Mouse (Mus musculus) forebrain, embryonic 14.5 days (tissue): ENCODE data around the gene Lta. TPM values are rescaled to one million over a fixed set of nuclear protein-coding genes. Genes with fewer than 3 reads are reported as not detected.

Experiments
- ATAC-seq: fragments of 200-750 bp; cut with Nextera tagmentation; 2 replicates; pipeline ENCODE4 v1.8.0; 2017; ENCODE audit warnings: mild to moderate bottlenecking, moderate library complexity
- DNase-seq: peaks from one replicate; pipeline ENCODE4 v3.0.0-alpha.2; 2015; ENCODE audit warnings: low spot score
- H3K27ac ChIP-seq: fragments of 300-500 bp; sonication (generic); 2 replicates; pipeline ENCODE4 v1.5.1; 2014; ENCODE audit warnings: low read depth, mild to moderate bottlenecking, control low read depth, low read length, moderate library complexity
- H3K27me3 ChIP-seq: fragments of 300-500 bp; sonication (generic); replicated peaks from 2 replicates; pipeline ENCODE4 v1.6.1; 2014; ENCODE audit warnings: low read length, control low read depth, mixed read lengths; ENCODE audit not compliant: control insufficient read depth, insufficient read depth
- H3K36me3 ChIP-seq: fragments of 300-500 bp; sonication (generic); 2 replicates; pipeline ENCODE4 v1.6.1; 2014; ENCODE audit warnings: low read length, control low read depth; ENCODE audit not compliant: control insufficient read depth, insufficient read depth
- H3K4me1 ChIP-seq: fragments of 300-500 bp; sonication (generic); 2 replicates; pipeline ENCODE4 v1.6.1; 2014; ENCODE audit warnings: antibody characterized with exemption, low read length, control low read depth; ENCODE audit not compliant: control insufficient read depth, insufficient read depth
- H3K4me2 ChIP-seq: fragments of 300-500 bp; sonication (generic); 2 replicates; pipeline ENCODE4 v1.6.1; 2014; ENCODE audit warnings: mild to moderate bottlenecking, control low read depth, low read length
- H3K4me3 ChIP-seq: fragments of 300-500 bp; sonication (generic); 2 replicates; pipeline ENCODE4 v1.5.1; 2014; ENCODE audit warnings: low read depth, low read length, control low read depth
- H3K9ac ChIP-seq: fragments of 300-500 bp; sonication (generic); 2 replicates; pipeline ENCODE4 v1.6.1; 2014; ENCODE audit warnings: mild to moderate bottlenecking, low read length, control low read depth, moderate library complexity
- H3K9me3 ChIP-seq: fragments of 300-500 bp; sonication (generic); replicated peaks from 2 replicates; pipeline ENCODE4 v1.6.1; 2016; ENCODE audit warnings: low read length, control low read depth, mixed read lengths; ENCODE audit not compliant: control insufficient read depth
- WGBS: fragments of 180-500 bp; shearing (Covaris S2); extraction: QIAGEN DNeasy Blood & Tissue Kit; methylation state at CpG from one replicate; pipeline ENCODE4 v1.1.7; 2014; 5-methylcytosine and 5-hydroxymethylcytosine counted together
- polyA plus RNA-seq: library from polyadenylated mRNA; unstranded; fragments of >200 nt; fragmentation: Nextera tagmentation; extraction: Ambion mirVana; gene quantifications from 2 replicates; pipeline ENCODE4 v1.2.1, GENCODE M21; 2014

Lta gene
- polyA plus RNA-seq, 1 experiment from 2014 or later: 0.13 TPM

GRCm38 (mm10) chr17:35185639-35186611 lies 19.2 kb downstream of the Lta start:
- Histone ChIP-seq H3K9me3 (no peaks in the 10 kb centered on the region), H3K9ac (peak overlapping the region; percentile 51), H3K4me2 (peak overlapping the region; percentile 47), H3K27me3 (no peaks in the 10 kb centered on the region), H3K4me3 (peak overlapping the region; percentile 31), H3K36me3 (no peaks in the 10 kb centered on the region), H3K27ac (peak overlapping the region; percentile 17; the same call in 1 of the 2 replicates), H3K4me1 (peaks cover 3% of the 10 kb centered on the region; the same call in 1 of the 2 replicates)
- WGBS: 2% methylated on average over 18 of the region's 18 CpGs
- ATAC-seq: peak; percentile 61
- DNase-seq: peak; percentile 71

- Histone ChIP-seq H3K27ac (no peak overlapping the region), H3K36me3 (no peaks in the 10 kb centered on the region), H3K9ac (no peak overlapping the region), H3K4me2 (no peak overlapping the region), H3K27me3 (no peaks in the 10 kb centered on the region), H3K9me3 (no peaks in the 10 kb centered on the region), H3K4me1 (no peaks in the 10 kb centered on the region), H3K4me3 (no peak overlapping the region)
- DNase-seq (no peak), ATAC-seq (no peak)
- WGBS: 86% methylated on average over 5 of the region's 5 CpGs
Measured at GRCm38 (mm10) chr17:35180093-35180492, 25.1 kb downstream of the Lta start.

DNA sequence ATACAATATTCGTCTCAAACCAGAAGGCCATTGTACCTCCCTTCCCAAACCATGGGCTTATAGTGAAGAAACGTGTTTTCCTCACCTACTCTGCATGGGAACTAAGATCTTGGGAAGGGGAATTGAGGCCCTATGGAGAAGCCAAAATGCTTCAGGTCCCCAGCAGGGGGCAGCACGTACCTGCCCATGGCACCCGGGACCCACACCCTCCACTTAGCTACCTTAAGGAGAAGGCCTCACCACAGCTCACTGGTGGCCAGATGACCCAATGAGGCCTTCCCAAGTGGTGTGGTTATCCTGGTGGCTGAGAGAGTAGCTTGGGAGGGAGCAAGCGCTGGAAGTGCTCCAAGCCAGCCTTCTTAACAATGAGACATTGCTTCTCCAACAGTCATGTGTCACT lies 26.6 kb downstream of the Lta start:
- 0 out of 2 replicates have a peak, but pooled peaks have one; percentile 32 for ATAC-seq
- no peaks in the 10 kb centered on the region for H3K9me3 ChIP-seq
- no peak overlapping the region for H3K4me2 ChIP-seq
- H3K4me1 ChIP-seq: no peaks in the 10 kb centered on the region
- WGBS: 9% methylated on average over 5 of the region's 5 CpGs
- H3K4me3 ChIP-seq: no peak overlapping the region
- DNase-seq: peak; percentile 59
- H3K27me3 ChIP-seq: no peaks in the 10 kb centered on the region
- no peak overlapping the region for H3K9ac ChIP-seq
- H3K27ac ChIP-seq: no peak overlapping the region
- H3K36me3 ChIP-seq: no peaks in the 10 kb centered on the region

- H3K9me3 ChIP-seq: no peaks in the 10 kb centered on the region
- no peak within 1 kb of the TSS for H3K4me3 ChIP-seq
- no peaks in the 10 kb centered on the region for H3K36me3 ChIP-seq
- whole genome bisulfite sequencing: 47% methylated on average over 2 of the region's 2 CpGs
- H3K4me1 ChIP-seq: no peaks in the 10 kb centered on the region
- DNase-seq: no peak
- no peak within 1 kb of the TSS for H3K27ac ChIP-seq
- H3K9ac ChIP-seq: no peak within 1 kb of the TSS
- H3K27me3 ChIP-seq: no peaks in the 10 kb centered on the region
- ATAC-seq: no peak
- no peak within 1 kb of the TSS for H3K4me2 ChIP-seq
Measured at GRCm38 (mm10) chr17:35175968-35176367, 29.2 kb downstream of the Lta start, which contains the start of gene Aif1. TSS of gene Aif1 (minus strand) at chr17:35176068.

DNA sequence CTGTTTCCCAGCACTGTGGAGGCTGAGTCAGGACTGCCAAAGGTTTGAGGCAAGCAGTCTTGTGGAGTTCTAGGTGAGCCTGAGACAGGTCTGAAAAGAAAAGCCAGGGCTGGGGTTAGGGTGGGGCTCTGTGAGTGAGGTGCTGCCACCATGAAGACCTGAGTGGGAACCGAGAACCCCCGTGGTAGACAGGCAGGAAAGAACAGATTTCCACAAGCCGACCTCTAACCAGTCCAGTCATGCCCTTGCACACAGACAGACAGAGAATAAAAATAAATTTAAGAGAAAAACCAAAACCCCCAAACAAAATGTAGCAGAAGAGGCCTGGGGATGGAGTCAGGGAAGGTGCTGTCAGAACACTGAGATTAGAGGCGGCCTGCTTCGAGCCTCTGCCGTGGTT lies 29.8 kb downstream of the Lta start:
- H3K4me1 ChIP-seq: no peaks in the 10 kb centered on the region
- no peak for ATAC-seq
- H3K27ac ChIP-seq: no peak overlapping the region
- no peak for DNase-seq
- H3K9ac ChIP-seq: no peak overlapping the region
- no peaks in the 10 kb centered on the region for H3K9me3 ChIP-seq
- no peaks in the 10 kb centered on the region for H3K36me3 ChIP-seq
- no peaks in the 10 kb centered on the region for H3K27me3 ChIP-seq
- 71% methylated on average over 6 of the region's 6 CpGs for WGBS
- H3K4me2 ChIP-seq: no peak overlapping the region
- H3K4me3 ChIP-seq: no peak overlapping the region

GRCm38 (mm10) chr17:35174201-35174977 lies 30.8 kb downstream of the Lta start:
- WGBS: 78% methylated on average over 8 of the region's 8 CpGs

DNA sequence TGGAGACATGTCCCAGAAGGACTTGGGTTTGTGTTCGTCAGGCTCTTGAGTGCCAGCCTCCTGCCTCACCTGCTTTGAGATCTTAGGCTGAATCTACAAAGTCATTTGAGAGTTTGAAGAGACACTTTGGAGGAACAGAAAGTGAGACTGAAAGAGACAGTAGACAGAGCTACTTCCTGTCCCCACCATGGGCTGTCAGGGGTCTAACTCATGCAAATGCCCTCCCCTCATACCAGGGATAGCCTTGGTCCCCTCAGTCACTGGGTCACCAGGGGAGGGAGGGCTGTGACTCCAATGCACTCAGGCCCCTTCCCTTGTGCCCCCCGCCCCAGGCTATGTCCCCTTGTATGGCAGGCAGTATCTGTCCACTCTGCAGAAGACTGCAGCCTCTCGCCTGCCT lies 31.8 kb downstream of the Lta start:
- H3K4me3 ChIP-seq: no peak overlapping the region
- H3K36me3 ChIP-seq: no peaks in the 10 kb centered on the region
- no peaks in the 10 kb centered on the region for H3K4me1 ChIP-seq
- ATAC-seq (no peak), DNase-seq (no peak)
- no peak overlapping the region for H3K9ac ChIP-seq
- H3K27me3 ChIP-seq: no peaks in the 10 kb centered on the region
- H3K27ac ChIP-seq: no peak overlapping the region
- H3K9me3 ChIP-seq: no peaks in the 10 kb centered on the region
- WGBS: 72% methylated on average over 3 of the region's 3 CpGs
- H3K4me2 ChIP-seq: no peak overlapping the region

More at GRCm38 (mm10) chr17:35174201-35174977, 30.8 kb downstream of the Lta start:
- no peak for ATAC-seq
- Histone ChIP-seq H3K4me3 (no peak overlapping the region), H3K36me3 (no peaks in the 10 kb centered on the region), H3K9ac (no peak overlapping the region), H3K4me2 (no peak overlapping the region), H3K9me3 (no peaks in the 10 kb centered on the region), H3K27me3 (no peaks in the 10 kb centered on the region), H3K27ac (no peak overlapping the region), H3K4me1 (no peaks in the 10 kb centered on the region)
- DNase-seq: no peak

DNA sequence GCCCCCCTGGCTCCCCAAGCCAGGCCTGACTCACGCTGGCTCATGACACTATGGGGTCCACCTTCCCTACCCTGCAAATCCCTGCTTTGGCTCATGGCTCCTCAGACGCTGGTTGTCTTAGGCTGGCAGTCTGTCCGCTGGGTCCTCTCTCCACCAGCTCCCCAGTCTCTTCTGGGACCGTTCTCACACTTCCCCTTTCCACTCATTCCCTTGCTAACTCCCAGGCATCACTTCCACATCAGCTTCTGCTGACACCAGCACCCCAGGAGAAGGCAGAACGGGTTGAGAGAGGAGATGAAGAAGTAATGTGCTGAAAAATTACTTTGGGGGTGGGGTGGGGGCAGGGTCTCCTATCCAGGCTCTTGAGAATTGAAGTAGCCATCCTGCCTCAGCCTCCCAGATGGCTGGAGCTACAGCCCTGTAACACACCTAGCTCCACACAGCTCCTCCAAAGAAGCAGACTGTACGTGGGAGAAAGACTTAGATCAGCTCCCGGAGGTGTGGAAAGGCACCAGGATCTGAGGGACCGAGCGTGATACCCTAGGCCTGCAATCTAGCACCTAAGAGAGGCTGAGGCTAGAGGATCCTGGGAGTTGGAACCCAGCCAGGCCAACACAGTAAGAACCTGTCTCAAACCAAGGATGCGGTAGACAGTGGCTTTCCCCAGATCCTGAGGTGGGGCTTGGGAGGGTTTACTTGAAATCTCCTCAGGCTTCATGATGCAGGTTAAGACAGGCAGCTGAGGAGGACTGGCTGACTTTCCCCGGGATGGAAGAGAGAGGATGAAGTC lies 32.5 kb downstream of the Lta start:
- Histone ChIP-seq H3K27me3 (no peaks in the 10 kb centered on the region), H3K4me1 (no peaks in the 10 kb centered on the region), H3K9me3 (no peaks in the 10 kb centered on the region), H3K36me3 (no peaks in the 10 kb centered on the region), H3K9ac (no peak overlapping the region), H3K27ac (no peak overlapping the region), H3K4me2 (no peak overlapping the region), H3K4me3 (no peak overlapping the region)
- ATAC-seq (no peak), DNase-seq (no peak)
- 65% methylated on average over 11 of the region's 11 CpGs for WGBS
